Mouse (Mus musculus) layer of hippocampus, adult 6 months (tissue): ENCODE measurements around the gene Diexf. TPM values are rescaled to one million over a fixed set of nuclear protein-coding genes. Genes with fewer than 3 reads are reported as not detected.

Source experiments
- long read RNA-seq, 2 experiments: library from polyadenylated mRNA; unstranded; transcript quantifications; one replicate each; pipeline ENCODE4 v2.0.0; 2019 to 2020
- polyA plus RNA-seq: library from polyadenylated mRNA; unstranded; fragments of <200 nt; fragmentation: Nextera tagmentation; gene quantifications from 2 replicates; pipeline ENCODE4 v1.2.3, GENCODE M21; 2021

Gene Diexf
- 0.88 and 1.4 TPM in 2 replicates for polyA plus RNA-seq
- long read RNA-seq, experiment 1, full-length matches to known transcripts, result 1 of 5 reads
- long read RNA-seq, experiment 1, partial matches to known transcripts, result 1 of 5 reads
- long read RNA-seq, experiment 1, other reads (novel, unspliced or antisense), result 3 of 5 reads
- long read RNA-seq, experiment 2, full-length matches to known transcripts, result 1 of 6 reads
- long read RNA-seq, experiment 2, partial matches to known transcripts, result 2 of 6 reads
- long read RNA-seq, experiment 2, other reads (novel, unspliced or antisense), result 3 of 6 reads

DNA sequence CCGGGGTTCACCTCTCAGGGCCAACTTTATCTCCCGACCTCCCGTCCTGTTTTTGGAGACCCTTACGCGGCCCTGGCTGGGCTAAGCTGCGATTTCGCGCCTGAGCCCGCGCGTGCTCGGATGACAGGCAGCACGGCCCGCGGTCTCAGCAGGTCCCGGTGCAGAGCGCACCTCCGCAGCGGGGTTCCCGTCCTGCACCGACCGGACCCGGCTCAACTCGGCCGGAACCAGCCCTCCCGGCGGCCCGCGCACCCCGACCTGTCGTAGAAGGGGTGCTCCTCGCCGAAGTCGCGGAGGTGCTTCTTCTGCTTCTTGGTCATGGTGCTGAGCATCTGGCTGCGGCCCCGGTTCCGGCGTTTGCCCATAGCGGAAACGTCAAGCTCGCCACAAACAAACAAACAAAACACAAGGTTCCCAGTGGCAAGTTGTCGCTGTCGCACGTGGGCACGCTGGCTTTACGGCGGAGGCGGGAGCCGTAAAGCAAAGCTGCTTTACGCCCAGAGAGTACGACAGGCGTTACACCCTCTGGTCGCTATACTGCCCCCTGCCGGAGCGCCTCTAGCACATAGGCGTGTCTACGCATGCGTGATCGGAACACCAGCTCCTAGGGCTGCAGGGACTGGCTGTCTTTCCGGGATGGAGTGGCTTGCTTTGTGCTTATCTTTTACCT lies at the start of gene Diexf:
Gene Diexf, minus strand, starts transcription at position 487 of the 670 bp plus-strand sequence.

GRCm38 (mm10) chr1:193167746-193168145 lies 37.7 kb upstream of the Diexf start, which contains the start of gene A130010J15Rik:
TSS of gene A130010J15Rik (plus strand) at chr1:193168046.

GRCm38 (mm10) chr1:193152872-193153271 lies 22.8 kb upstream of the Diexf start, which contains the start of gene Irf6:
TSS of gene Irf6 (plus strand) at chr1:193153111.

Other genes starting within 250 kb of the Diexf start
- gene Syt14, start 94.5 kb downstream of the Diexf start, polyA plus RNA-seq, result 5.7 and 6.3 TPM in 2 replicates
- 0.39 and 0.41 TPM in 2 replicates for gene Irf6, start 22.8 kb upstream of the Diexf start, polyA plus RNA-seq
- 4.9 and 6.3 TPM in 2 replicates for gene A130010J15Rik, start 37.8 kb upstream of the Diexf start, polyA plus RNA-seq
- 0.64 and 1.1 TPM in 2 replicates for gene Traf3ip3, start 71.4 kb upstream of the Diexf start, polyA plus RNA-seq
- gene Lamb3, start 77.4 kb upstream of the Diexf start, polyA plus RNA-seq, result 0.46 and 0.54 TPM in 2 replicates
- 51.6 and 57.6 TPM in 2 replicates for gene Hsd11b1, start 133.8 kb upstream of the Diexf start, polyA plus RNA-seq
- 15.3 and 18.9 TPM in 2 replicates for gene G0s2, start 142.9 kb upstream of the Diexf start, polyA plus RNA-seq
- gene Camk1g, start 240.0 kb upstream of the Diexf start, polyA plus RNA-seq, result 13.1 and 13.7 TPM in 2 replicates